ENCODE assay signal across 10 mouse cellular contexts in genomic region chr1:191259121-191259520, GRCm38 (mm10). TPM values are rescaled to one million over a fixed set of nuclear protein-coding genes. Genes with fewer than 3 reads are reported as not detected.
DNase-seq lines count a peak whose midpoint lies in the region; ATAC-seq and TF ChIP-seq lines count a peak whose summit lies in the region.
"Had no signal": no experiment of that assay in that cellular context is flagged by ENCODE, and none has a peak within 500 bp of the region (broad histone marks: within the 10 kb centered on the region; RNA-seq: fewer than 3 reads in every experiment).

No protein-coding gene starts in this region.

- no peaks in the 10 kb centered on the region for H3K36me3 ChIP-seq in heart, embryonic 15.5 days
- H3K36me3 ChIP-seq in heart, embryonic 10.5 days: no peaks in the 10 kb centered on the region
- H3K36me3 ChIP-seq in thymus, adult 2 months (ENCODE audit: control insufficient read depth, insufficient read depth, low read length): no peaks in the 10 kb centered on the region
- H3K36me3 ChIP-seq in stomach, postnatal 0 days (ENCODE audit: control insufficient read depth, insufficient read depth, low read length): no peaks in the 10 kb centered on the region
- H3K36me3 ChIP-seq: midbrain, embryonic 12.5 days had no signal

- DNase-seq in heart, embryonic 10.5 days (ENCODE audit: low spot score): no peak
- DNase-seq in thymus, adult 2 months: peak; percentile 15
- no peak for DNase-seq in thymus, postnatal 36 days
- DNase-seq in induced T-regulatory cell, adult 2 months (ENCODE audit: low read depth): peak; percentile 84
- no peak for DNase-seq in frontal cortex, postnatal 25 days (ENCODE audit: low spot score in 2 of 2)
- DNase-seq in stomach, postnatal 0 days (ENCODE audit: low spot score): no peak
- no peak for DNase-seq in gastrocnemius, postnatal 4 days (ENCODE audit: low spot score in 2 of 2)

- 28% methylated on average over 7 of the region's 7 CpGs for WGBS in heart, embryonic 15.5 days
- whole genome bisulfite sequencing in heart, embryonic 10.5 days: 20% methylated on average over 7 of the region's 7 CpGs
- WGBS in thymus, adult 2 months: 2% methylated on average over 7 of the region's 7 CpGs
- WGBS in stomach, postnatal 0 days: 23% methylated on average over 7 of the region's 7 CpGs

- no peak for ATAC-seq in heart, embryonic 15.5 days (replicated peaks; ENCODE audit: insufficient number of reproducible peaks, insufficient read depth, low FRiP score, low read depth)
- ATAC-seq in stomach, postnatal 0 days (ENCODE audit: low FRiP score, low TSS enrichment): no peak

- TF ChIP-seq EP300 in stomach, postnatal 0 days (optimal IDR thresholded peaks at IDR 0.05): no peak

- no peak overlapping the region for H3K9ac ChIP-seq in heart, embryonic 15.5 days
- no peak overlapping the region for H3K9ac ChIP-seq in stomach, postnatal 0 days (ENCODE audit: low read length)
- H3K9ac ChIP-seq: midbrain, embryonic 12.5 days had no signal

- no peaks in the 10 kb centered on the region for H3K27me3 ChIP-seq in heart, embryonic 15.5 days
- H3K27me3 ChIP-seq in heart, embryonic 10.5 days (ENCODE audit: insufficient read depth, poor library complexity, severe bottlenecking): no peaks in the 10 kb centered on the region; the same call in 1 of the 2 replicates
- no peaks in the 10 kb centered on the region for H3K27me3 ChIP-seq in thymus, adult 2 months (ENCODE audit: control insufficient read depth, insufficient read depth, low read length)
- H3K27me3 ChIP-seq in stomach, postnatal 0 days (ENCODE audit: control insufficient read depth, insufficient read depth, low read length): no peaks in the 10 kb centered on the region

- TF ChIP-seq POLR2A in thymus, adult 2 months (IDR thresholded peaks at IDR 0.05; ENCODE audit: control insufficient read depth, extremely low read depth, insufficient read depth, low read length, poor library complexity): no peak

- no peaks in the 10 kb centered on the region for H3K9me3 ChIP-seq in heart, embryonic 15.5 days (replicated peaks)
- H3K9me3 ChIP-seq in heart, embryonic 10.5 days: no peaks in the 10 kb centered on the region
- H3K9me3 ChIP-seq in stomach, postnatal 0 days (ENCODE audit: control insufficient read depth, low read length): no peaks in the 10 kb centered on the region
- H3K9me3 ChIP-seq: midbrain, embryonic 12.5 days had no signal

- peak overlapping the region; percentile 21; the same call in 1 of the 2 replicates for H3K4me2 ChIP-seq in heart, embryonic 15.5 days
- H3K4me2 ChIP-seq in stomach, postnatal 0 days (replicated peaks; ENCODE audit: low read depth): no peak overlapping the region
- H3K4me2 ChIP-seq: midbrain, embryonic 12.5 days had no signal

- no peak overlapping the region for H3K27ac ChIP-seq in heart, embryonic 15.5 days
- no peak overlapping the region for H3K27ac ChIP-seq in heart, embryonic 10.5 days
- H3K27ac ChIP-seq in thymus, adult 2 months (ENCODE audit: control insufficient read depth, insufficient read depth, low read length): no peak overlapping the region
- no peak overlapping the region for H3K27ac ChIP-seq in stomach, postnatal 0 days (replicated peaks)
- H3K27ac ChIP-seq: heart, adult 2 months; midbrain, embryonic 12.5 days had no signal

- peaks cover 24% of the 10 kb centered on the region for H3K4me1 ChIP-seq in heart, embryonic 15.5 days (replicated peaks)
- H3K4me1 ChIP-seq in heart, embryonic 10.5 days: peaks cover 36% of the 10 kb centered on the region
- peaks cover 18% of the 10 kb centered on the region for H3K4me1 ChIP-seq in thymus, adult 2 months (replicated peaks; ENCODE audit: control insufficient read depth, insufficient read depth, low read length)
- H3K4me1 ChIP-seq in stomach, postnatal 0 days (replicated peaks; ENCODE audit: control insufficient read depth, insufficient read depth): no peaks in the 10 kb centered on the region
- H3K4me1 ChIP-seq: midbrain, embryonic 12.5 days had no signal

- no peak overlapping the region for H3K4me3 ChIP-seq in heart, embryonic 15.5 days
- no peak overlapping the region; the same call in 1 of the 2 replicates for H3K4me3 ChIP-seq in heart, embryonic 10.5 days
- no peak overlapping the region for H3K4me3 ChIP-seq in thymus, adult 2 months (ENCODE audit: control insufficient read depth, insufficient read depth, low read length)
- no peak overlapping the region for H3K4me3 ChIP-seq in stomach, postnatal 0 days (ENCODE audit: low read depth, low read length)
- H3K4me3 ChIP-seq: heart, adult 2 months; midbrain, embryonic 12.5 days had no signal

- TF ChIP-seq CTCF in thymus, adult 2 months (IDR thresholded peaks at IDR 0.05; ENCODE audit: borderline replicate concordance, control insufficient read depth, extremely low read depth, insufficient read depth, low read length, poor library complexity): no peak
- TF ChIP-seq CTCF in stomach, postnatal 0 days (IDR thresholded peaks at IDR 0.05; ENCODE audit: low read depth): no peak

RNA-seq across cellular contexts. Expression of gene Atf3, which starts 41.3 kb away (rescaled TPM):
- 14.0 and 14.3 TPM in 2 replicates for polyA plus RNA-seq in heart, embryonic 15.5 days (2015; fragmentation: Nextera tagmentation; extraction: Ambion mirVana)
- polyA plus RNA-seq in heart, embryonic 10.5 days (2016; fragmentation: Nextera tagmentation; extraction: Ambion mirVana): 8.0 and 13.5 TPM in 2 replicates
- 3.2 and 4.2 TPM in 2 replicates for polyA plus RNA-seq in thymus, adult 2 months (2012; rRNA removed)
- polyA plus RNA-seq in stomach, postnatal 0 days (2015; fragmentation: Nextera tagmentation; extraction: Ambion mirVana): 6.5 and 11.1 TPM in 2 replicates
- 10 to 100 TPM in 1 of 2 experiments, 1 to 10 TPM in 1; 9.7 to 13.9 TPM for total RNA-seq in gastrocnemius, postnatal 4 days (2021)

RNA-seq across cellular contexts. Expression of gene Nenf, which starts 58.9 kb away (rescaled TPM):
- polyA plus RNA-seq in heart, embryonic 15.5 days (2015; fragmentation: Nextera tagmentation; extraction: Ambion mirVana): 108 and 121 TPM in 2 replicates
- 78.2 and 78.6 TPM in 2 replicates for polyA plus RNA-seq in heart, embryonic 10.5 days (2016; fragmentation: Nextera tagmentation; extraction: Ambion mirVana)
- polyA plus RNA-seq in thymus, adult 2 months (2012; rRNA removed): 47.1 and 64.5 TPM in 2 replicates
- 117 and 120 TPM in 2 replicates for polyA plus RNA-seq in stomach, postnatal 0 days (2015; fragmentation: Nextera tagmentation; extraction: Ambion mirVana)
- total RNA-seq in gastrocnemius, postnatal 4 days (2021): 10 to 100 TPM; 94.5 to 94.7 TPM

Comparison
In these comparisons a context has a peak if more than half of its experiments do, and no peak if none do; other contexts are left out.
1. DNase-seq: peak in thymus, adult 2 months (single experiment) and induced T-regulatory cell, adult 2 months (single experiment); none in heart, embryonic 10.5 days (single experiment), thymus, postnatal 36 days (0 of 2), frontal cortex, postnatal 25 days (0 of 2), stomach, postnatal 0 days (single experiment) and gastrocnemius, postnatal 4 days (0 of 2).